Mouse (Mus musculus) 3T3-L1 (cell line): ENCODE data around the gene Olfr1450.
"Not testable (repeated sequence)": the region's sequence is repeated elsewhere in the genome, so short reads cannot be mapped to it uniquely, and the experiment has no call there.

ENCODE experiments used
- DNase-seq: peaks from one replicate; pipeline ENCODE4 v3.0.0-alpha.2; 2015; ENCODE audit warnings: low read depth, low spot score

Olfr1450 gene

GRCm38 (mm10) chr19:12949958-12950357, at the start of gene Olfr1450:
Gene Olfr1450 (plus strand): TSS chr19:12950258.
- DNase-seq: no peak

- DNase-seq: no peak
These were observed 46.4 kb upstream of the Olfr1450 start, which contains the start of gene Olfr1447 for GRCm38 (mm10) chr19:12903643-12904042. Gene Olfr1447 (minus strand): TSS chr19:12903743.

GRCm38 (mm10) chr19:12924319-12924718, 25.7 kb upstream of the Olfr1450 start, which contains the start of gene Olfr1448:
Gene Olfr1448 (minus strand): TSS chr19:12924419.
- DNase-seq: no peak

GRCm38 (mm10) chr19:12930540-12930939, 19.5 kb upstream of the Olfr1450 start, which contains the start of gene Olfr1449:
Gene Olfr1449 (plus strand): TSS chr19:12930840.
- DNase-seq: no peak

GRCm38 (mm10) chr19:12970082-12970481, 20.0 kb downstream of the Olfr1450 start:
- DNase-seq: not testable (repeated sequence)

- not testable (repeated sequence) for DNase-seq
These were observed 42.3 kb downstream of the Olfr1450 start for GRCm38 (mm10) chr19:12992316-12992715.

- no peak for DNase-seq
These were observed 44.7 kb downstream of the Olfr1450 start, which contains the start of gene Olfr1451 for GRCm38 (mm10) chr19:12994714-12995113. Gene Olfr1451 (plus strand): TSS chr19:12995014.
